Mouse (Mus musculus): Measurements from ENCODE around the gene Fbxo4. TPM values are rescaled to one million over a fixed set of nuclear protein-coding genes. Genes with fewer than 3 reads are reported as not detected.
A peak's percentile ranks its signal among the peaks of the same experiment; 100 is the strongest.

Fbxo4 gene
- 6.6 and 7.3 TPM in 2 replicates for polyA plus RNA-seq (2011; ENCODE audit: insufficient read depth, insufficient read length, low read depth, missing spikeins)

GRCm38 (mm10) chr15:3979061-3979848, at the start of gene Fbxo4:
Fbxo4 (minus strand) TSS chr15:3979573.
- H3K27me3 ChIP-seq (ENCODE audit: control insufficient read depth, insufficient read depth, low read length, poor library complexity, severe bottlenecking), result no peaks in the 10 kb centered on the region
- H3K4me3 ChIP-seq (ENCODE audit: low read depth, low read length), result peak within 1 kb of the TSS; percentile 64
- H3K36me3 ChIP-seq (ENCODE audit: control insufficient read depth, insufficient read depth, low read length, poor library complexity, severe bottlenecking), result peaks cover 7% of the 10 kb centered on the region
- no peak for TF ChIP-seq CTCF (IDR thresholded peaks at IDR 0.05; ENCODE audit: low read depth, low read length)
- TF ChIP-seq POLR2A (IDR thresholded peaks at IDR 0.05; ENCODE audit: insufficient read depth, low read length), result no peak
- no peak for TF ChIP-seq EP300 (IDR thresholded peaks at IDR 0.05; ENCODE audit: insufficient read depth, low read depth, low read length)
- peak within 1 kb of the TSS; percentile 88 for H3K9ac ChIP-seq (ENCODE audit: low read depth, poor library complexity, severe bottlenecking)
- H3K27ac ChIP-seq (ENCODE audit: insufficient read depth, low read length), result peak within 1 kb of the TSS; percentile 67
- H3K4me1 ChIP-seq (ENCODE audit: control insufficient read depth, insufficient read depth, low read length), result no peaks in the 10 kb centered on the region
- H3K9me3 ChIP-seq (replicated peaks; ENCODE audit: control insufficient read depth, insufficient read depth, low read length, poor library complexity, severe bottlenecking), result no peaks in the 10 kb centered on the region

GRCm38 (mm10) chr15:4028960-4029359, 49.6 kb upstream of the Fbxo4 start:
- Histone ChIP-seq H3K9me3 (replicated peaks; ENCODE audit: control insufficient read depth, insufficient read depth, low read length, poor library complexity, severe bottlenecking) (no peaks in the 10 kb centered on the region), H3K36me3 (ENCODE audit: control insufficient read depth, insufficient read depth, low read length, poor library complexity, severe bottlenecking) (no peaks in the 10 kb centered on the region), H3K4me1 (ENCODE audit: control insufficient read depth, insufficient read depth, low read length) (peaks cover 3% of the 10 kb centered on the region), H3K27me3 (ENCODE audit: control insufficient read depth, insufficient read depth, low read length, poor library complexity, severe bottlenecking) (no peaks in the 10 kb centered on the region), H3K27ac (ENCODE audit: insufficient read depth, low read length) (no peak overlapping the region), H3K9ac (ENCODE audit: low read depth, poor library complexity, severe bottlenecking) (no peak overlapping the region), H3K4me3 (ENCODE audit: low read depth, low read length) (no peak overlapping the region)
- no peak for TF ChIP-seq CTCF (IDR thresholded peaks at IDR 0.05; ENCODE audit: low read depth, low read length)
- no peak for TF ChIP-seq EP300 (IDR thresholded peaks at IDR 0.05; ENCODE audit: insufficient read depth, low read depth, low read length)
- TF ChIP-seq POLR2A (IDR thresholded peaks at IDR 0.05; ENCODE audit: insufficient read depth, low read length), result no peak

- Histone ChIP-seq H3K4me3 (ENCODE audit: low read depth, low read length) (no peak overlapping the region), H3K27me3 (ENCODE audit: control insufficient read depth, insufficient read depth, low read length, poor library complexity, severe bottlenecking) (no peaks in the 10 kb centered on the region), H3K9ac (ENCODE audit: low read depth, poor library complexity, severe bottlenecking) (no peak overlapping the region), H3K4me1 (ENCODE audit: control insufficient read depth, insufficient read depth, low read length) (peaks cover 3% of the 10 kb centered on the region), H3K9me3 (replicated peaks; ENCODE audit: control insufficient read depth, insufficient read depth, low read length, poor library complexity, severe bottlenecking) (no peaks in the 10 kb centered on the region), H3K36me3 (ENCODE audit: control insufficient read depth, insufficient read depth, low read length, poor library complexity, severe bottlenecking) (no peaks in the 10 kb centered on the region), H3K27ac (ENCODE audit: insufficient read depth, low read length) (no peak overlapping the region)
- TF ChIP-seq CTCF (IDR thresholded peaks at IDR 0.05; ENCODE audit: low read depth, low read length), result no peak
- TF ChIP-seq POLR2A (IDR thresholded peaks at IDR 0.05; ENCODE audit: insufficient read depth, low read length), result no peak
- TF ChIP-seq EP300 (IDR thresholded peaks at IDR 0.05; ENCODE audit: insufficient read depth, low read depth, low read length), result no peak
These were observed 49.0 kb upstream of the Fbxo4 start for GRCm38 (mm10) chr15:4028411-4028700.

- peak overlapping the region; percentile 64 for H3K9ac ChIP-seq (ENCODE audit: low read depth, poor library complexity, severe bottlenecking)
- peak overlapping the region; percentile 83 for H3K4me3 ChIP-seq (ENCODE audit: low read depth, low read length)
- no peaks in the 10 kb centered on the region for H3K27me3 ChIP-seq (ENCODE audit: control insufficient read depth, insufficient read depth, low read length, poor library complexity, severe bottlenecking)
- H3K9me3 ChIP-seq (replicated peaks; ENCODE audit: control insufficient read depth, insufficient read depth, low read length, poor library complexity, severe bottlenecking), result no peaks in the 10 kb centered on the region
- no peaks in the 10 kb centered on the region for H3K36me3 ChIP-seq (ENCODE audit: control insufficient read depth, insufficient read depth, low read length, poor library complexity, severe bottlenecking)
- no peak overlapping the region for H3K27ac ChIP-seq (ENCODE audit: insufficient read depth, low read length)
- no peak for TF ChIP-seq POLR2A (IDR thresholded peaks at IDR 0.05; ENCODE audit: insufficient read depth, low read length)
- TF ChIP-seq EP300 (IDR thresholded peaks at IDR 0.05; ENCODE audit: insufficient read depth, low read depth, low read length), result no peak
- TF ChIP-seq CTCF (IDR thresholded peaks at IDR 0.05; ENCODE audit: low read depth, low read length), result no peak
- peaks cover 2% of the 10 kb centered on the region for H3K4me1 ChIP-seq (ENCODE audit: control insufficient read depth, insufficient read depth, low read length)
These were observed 48.5 kb upstream of the Fbxo4 start for GRCm38 (mm10) chr15:4027671-4028410.

- peak overlapping the region; percentile 83 for H3K4me3 ChIP-seq (ENCODE audit: low read depth, low read length)
- no peaks in the 10 kb centered on the region for H3K27me3 ChIP-seq (ENCODE audit: control insufficient read depth, insufficient read depth, low read length, poor library complexity, severe bottlenecking)
- TF ChIP-seq POLR2A (IDR thresholded peaks at IDR 0.05; ENCODE audit: insufficient read depth, low read length), result no peak
- no peak for TF ChIP-seq EP300 (IDR thresholded peaks at IDR 0.05; ENCODE audit: insufficient read depth, low read depth, low read length)
- no peak for TF ChIP-seq CTCF (IDR thresholded peaks at IDR 0.05; ENCODE audit: low read depth, low read length)
- H3K9ac ChIP-seq (ENCODE audit: low read depth, poor library complexity, severe bottlenecking), result peak overlapping the region; percentile 64
- peaks cover 2% of the 10 kb centered on the region for H3K4me1 ChIP-seq (ENCODE audit: control insufficient read depth, insufficient read depth, low read length)
- no peak overlapping the region for H3K27ac ChIP-seq (ENCODE audit: insufficient read depth, low read length)
- no peaks in the 10 kb centered on the region for H3K36me3 ChIP-seq (ENCODE audit: control insufficient read depth, insufficient read depth, low read length, poor library complexity, severe bottlenecking)
- no peaks in the 10 kb centered on the region for H3K9me3 ChIP-seq (replicated peaks; ENCODE audit: control insufficient read depth, insufficient read depth, low read length, poor library complexity, severe bottlenecking)
These were observed 47.6 kb upstream of the Fbxo4 start for GRCm38 (mm10) chr15:4026831-4027584.

Measured in ES-Bruce4 (cell line).